Mouse (Mus musculus): ENCODE data around the gene Ptpn18. TPM values are rescaled to one million over a fixed set of nuclear protein-coding genes. Genes with fewer than 3 reads are reported as not detected.

Gene Ptpn18
- polyA plus RNA-seq (2014; fragmentation: Illumina TruSeq; extraction: RNeasy Lipid Tissue Mini Kit (QIAGEN cat#74804); ENCODE audit: low read depth, low replicate concordance) = 15.6 TPM

DNA sequence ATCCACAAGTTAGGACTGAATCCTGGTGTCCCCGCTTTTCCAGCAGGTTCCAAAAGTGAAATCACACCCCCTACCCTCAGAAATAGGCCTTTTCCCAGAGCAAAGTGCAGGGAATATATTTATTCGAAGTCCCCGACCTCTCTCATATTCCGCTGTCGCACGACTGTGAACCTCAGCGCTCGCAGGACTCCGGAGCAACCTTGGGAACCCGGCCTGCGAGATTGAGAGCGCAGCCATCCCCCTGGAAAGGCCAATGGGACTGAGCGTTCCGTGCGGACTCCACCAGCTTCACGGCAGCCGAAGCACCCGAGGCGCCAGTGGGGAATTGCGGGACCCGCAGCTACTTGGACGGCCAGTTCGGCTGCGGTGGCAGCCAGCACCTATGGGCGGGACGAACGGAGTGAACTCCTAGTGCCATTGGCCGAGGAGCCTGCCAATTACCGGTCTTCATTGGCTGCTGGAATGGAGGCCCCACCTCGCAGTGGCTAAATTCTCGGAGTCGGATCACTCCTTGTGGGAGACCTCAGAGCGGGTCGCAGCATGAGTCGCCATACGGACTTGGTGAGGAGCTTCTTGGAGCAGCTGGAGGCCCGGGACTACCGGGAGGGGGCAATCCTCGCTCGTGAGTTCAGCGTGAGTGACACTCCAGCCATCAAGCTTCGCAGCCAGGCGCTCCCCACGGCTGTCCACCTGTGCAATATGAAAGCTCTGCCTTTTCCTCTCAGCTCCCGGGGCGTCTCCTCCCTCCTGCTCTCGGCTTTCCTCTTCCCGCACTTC is at the start of gene Ptpn18:
Gene Ptpn18 (plus strand): TSS at position 479 of the 777 bp plus-strand sequence.

DNA sequence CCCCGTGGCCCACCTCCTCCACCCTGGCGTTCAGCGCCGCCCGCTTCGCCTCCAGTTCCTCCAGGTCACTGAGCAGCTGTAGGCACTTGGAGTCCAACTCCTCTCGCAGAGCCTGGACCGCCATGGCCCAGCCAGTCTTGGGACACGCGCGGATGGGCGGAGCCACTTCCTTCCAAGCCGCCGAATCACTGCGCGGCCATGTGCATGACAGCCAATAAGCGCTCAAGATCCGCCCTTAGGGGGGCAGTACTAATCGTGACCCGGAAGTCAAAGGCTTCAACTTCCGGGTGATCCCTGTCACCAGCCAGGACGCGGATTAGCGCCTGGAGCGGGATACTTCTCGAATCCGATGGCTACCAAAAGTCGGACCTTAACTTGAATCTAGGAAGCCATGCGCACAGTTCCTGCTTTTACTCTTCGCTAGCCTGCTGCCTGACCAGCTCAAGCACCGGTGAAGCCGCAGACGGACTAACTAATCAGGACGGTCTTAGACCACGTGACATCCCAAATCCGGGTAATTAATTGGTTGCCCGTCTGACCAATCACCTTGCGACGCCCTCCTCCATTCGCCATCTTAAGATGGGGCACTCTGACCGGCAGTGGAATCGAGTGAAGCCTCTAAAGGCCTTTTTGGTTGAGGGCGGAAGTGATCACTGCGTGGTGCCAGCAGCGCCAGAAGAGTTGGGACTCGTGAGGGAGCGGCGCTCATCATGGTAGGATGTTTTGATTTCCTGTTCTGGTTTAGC is 20.2 kb upstream of the Ptpn18 start, which contains the start of the genes Ccdc115 and Imp4:
Gene Ccdc115 (minus strand): TSS at position 458 of the 746 bp plus-strand sequence.
Gene Imp4 (plus strand): TSS at position 637 of the 746 bp plus-strand sequence.

Other genes with a start within 250 kb of the Ptpn18 start
- 22.5 TPM for gene Ccdc115, start 20.1 kb upstream of the Ptpn18 start, polyA plus RNA-seq (2014; fragmentation: Illumina TruSeq; extraction: RNeasy Lipid Tissue Mini Kit (QIAGEN cat#74804); ENCODE audit: low read depth, low replicate concordance)
- gene Imp4, start 19.9 kb upstream of the Ptpn18 start, polyA plus RNA-seq (2014; fragmentation: Illumina TruSeq; extraction: RNeasy Lipid Tissue Mini Kit (QIAGEN cat#74804); ENCODE audit: low read depth, low replicate concordance) = 29.5 TPM
- 8.2 TPM for gene Prss39, start 38.6 kb downstream of the Ptpn18 start, polyA plus RNA-seq (2014; fragmentation: Illumina TruSeq; extraction: RNeasy Lipid Tissue Mini Kit (QIAGEN cat#74804); ENCODE audit: low read depth, low replicate concordance)
- gene Cfc1, start 75.9 kb downstream of the Ptpn18 start, polyA plus RNA-seq (2014; fragmentation: Illumina TruSeq; extraction: RNeasy Lipid Tissue Mini Kit (QIAGEN cat#74804); ENCODE audit: low read depth, low replicate concordance) = not detected
- gene Prss40, start 101.2 kb downstream of the Ptpn18 start, polyA plus RNA-seq (2014; fragmentation: Illumina TruSeq; extraction: RNeasy Lipid Tissue Mini Kit (QIAGEN cat#74804); ENCODE audit: low read depth, low replicate concordance) = 1.6 TPM
- gene Amer3, start 119.9 kb downstream of the Ptpn18 start, polyA plus RNA-seq (2014; fragmentation: Illumina TruSeq; extraction: RNeasy Lipid Tissue Mini Kit (QIAGEN cat#74804); ENCODE audit: low read depth, low replicate concordance) = not detected

Measured in adipose tissue, adult 10 weeks (tissue).